Mouse (Mus musculus): ENCODE measurements around the gene Rxfp3.

- TF ChIP-seq MAX (IDR thresholded peaks at IDR 0.05): no peak
- no peak for TF ChIP-seq USF1 (IDR thresholded peaks at IDR 0.05; ENCODE audit: low read depth)
- no peak for TF ChIP-seq CTCF (IDR thresholded peaks at IDR 0.05; ENCODE audit: control insufficient read depth, insufficient read depth, insufficient read length)
- TF ChIP-seq CEBPB (IDR thresholded peaks at IDR 0.05; ENCODE audit: low read depth): no peak
Observed at GRCm38 (mm10) chr15:11053678-11054439, 16.1 kb upstream of the Rxfp3 start.
